Mouse (Mus musculus): ENCODE data around the gene Nos1ap.

Gene Nos1ap

GRCm38 (mm10) chr1:170588353-170588752 lies 1.3 kb downstream of the Nos1ap start:
- DNase-seq = peak; percentile 73

- no peak for DNase-seq
These were observed 2.9 kb downstream of the Nos1ap start for GRCm38 (mm10) chr1:170586715-170587114.

GRCm38 (mm10) chr1:170583925-170584324 lies 5.7 kb downstream of the Nos1ap start:
- no peak for DNase-seq

GRCm38 (mm10) chr1:170582341-170582740 lies 7.3 kb downstream of the Nos1ap start:
- DNase-seq = no peak

GRCm38 (mm10) chr1:170580485-170581110 lies 9.1 kb downstream of the Nos1ap start:
- DNase-seq = no peak

- peak; percentile 83 for DNase-seq
These were observed 10.2 kb downstream of the Nos1ap start for GRCm38 (mm10) chr1:170579476-170579875.

- no peak for DNase-seq
These were observed 10.6 kb downstream of the Nos1ap start for GRCm38 (mm10) chr1:170579063-170579462.

- DNase-seq = no peak
These were observed 13.0 kb downstream of the Nos1ap start for GRCm38 (mm10) chr1:170576728-170577065.

GRCm38 (mm10) chr1:170576012-170576727 lies 13.5 kb downstream of the Nos1ap start:
- no peak for DNase-seq

- no peak for DNase-seq
These were observed 16.5 kb downstream of the Nos1ap start for GRCm38 (mm10) chr1:170573117-170573516.

- DNase-seq = no peak
These were observed 22.7 kb downstream of the Nos1ap start for GRCm38 (mm10) chr1:170566969-170567368.

- no peak for DNase-seq
These were observed 23.1 kb downstream of the Nos1ap start for GRCm38 (mm10) chr1:170566538-170566937.

GRCm38 (mm10) chr1:170564926-170565325 lies 24.7 kb downstream of the Nos1ap start:
- no peak for DNase-seq

GRCm38 (mm10) chr1:170562431-170562830 lies 27.2 kb downstream of the Nos1ap start:
- DNase-seq = no peak

GRCm38 (mm10) chr1:170560768-170561167 lies 28.9 kb downstream of the Nos1ap start:
- peak; percentile 59 for DNase-seq

GRCm38 (mm10) chr1:170557962-170558361 lies 31.7 kb downstream of the Nos1ap start:
- DNase-seq = no peak

- DNase-seq = no peak
These were observed 33.0 kb downstream of the Nos1ap start for GRCm38 (mm10) chr1:170556696-170557095.

GRCm38 (mm10) chr1:170554939-170555293 lies 34.7 kb downstream of the Nos1ap start:
- peak; percentile 68 for DNase-seq

- DNase-seq = no peak
These were observed 35.3 kb downstream of the Nos1ap start for GRCm38 (mm10) chr1:170554235-170554938.

- DNase-seq = peak; percentile 22
These were observed 38.8 kb downstream of the Nos1ap start for GRCm38 (mm10) chr1:170550649-170551440.

- peak; percentile 83 for DNase-seq
These were observed 40.6 kb downstream of the Nos1ap start for GRCm38 (mm10) chr1:170549059-170549458.

GRCm38 (mm10) chr1:170548192-170548795 lies 41.4 kb downstream of the Nos1ap start:
- DNase-seq = no peak

GRCm38 (mm10) chr1:170546297-170546696 lies 43.4 kb downstream of the Nos1ap start:
- no peak for DNase-seq
